Comparison of ENCODE assay signal across 17 mouse cellular contexts in genomic region chr9:67209451-67209850, GRCm38 (mm10).
"Had no signal": no experiment of that assay in that cellular context is flagged by ENCODE, and none has a peak within 500 bp of the region (broad histone marks: within the 10 kb centered on the region; RNA-seq: fewer than 3 reads in every experiment).

No protein-coding gene starts in this region.

- H3K9ac ChIP-seq: limb, embryonic 12.5 days; liver, embryonic 13.5 days; liver, postnatal 0 days; lung, embryonic 15.5 days; midbrain, embryonic 12.5 days; neural tube, embryonic 13.5 days had no signal

- H3K4me1 ChIP-seq: liver, embryonic 13.5 days; midbrain, embryonic 12.5 days; neural tube, embryonic 13.5 days had no signal

- H3K9me3 ChIP-seq: limb, embryonic 12.5 days; liver, embryonic 13.5 days; lung, embryonic 15.5 days; midbrain, embryonic 12.5 days; neural tube, embryonic 13.5 days had no signal

- H3K4me2 ChIP-seq: limb, embryonic 12.5 days; liver, embryonic 13.5 days; lung, embryonic 15.5 days; midbrain, embryonic 12.5 days; neural tube, embryonic 13.5 days had no signal

- H3K36me3 ChIP-seq: limb, embryonic 12.5 days; liver, embryonic 13.5 days; lung, embryonic 15.5 days; midbrain, embryonic 12.5 days; neural tube, embryonic 13.5 days had no signal

- H3K27me3 ChIP-seq: limb, embryonic 12.5 days; liver, embryonic 13.5 days; lung, embryonic 15.5 days; midbrain, embryonic 12.5 days; neural tube, embryonic 13.5 days had no signal

- DNase-seq: kidney, postnatal 10 days; kidney, postnatal 4 days; liver; liver, embryonic 13.5 days; liver, postnatal 0 days; lung, postnatal 14 days; retina, postnatal 1 day; right cerebral cortex, postnatal 14 days; thymus, adult 18-20 months; thymus, postnatal 14 days had no signal

- H3K4me3 ChIP-seq: layer of hippocampus, adult 2 months; limb, embryonic 12.5 days; liver, embryonic 13.5 days; lung, embryonic 15.5 days; midbrain, embryonic 12.5 days; neural tube, embryonic 13.5 days had no signal

- ATAC-seq: liver, postnatal 0 days; midbrain, embryonic 16.5 days had no signal

- H3K27ac ChIP-seq: layer of hippocampus, adult 2 months; limb, embryonic 12.5 days; liver, embryonic 13.5 days; lung, embryonic 15.5 days; midbrain, embryonic 12.5 days; neural tube, embryonic 13.5 days; stomach, postnatal 0 days had no signal
